Mouse (Mus musculus) gastrocnemius, adult 2 months (tissue): ENCODE data around the gene Tbx2. TPM values are rescaled to one million over a fixed set of nuclear protein-coding genes. Genes with fewer than 3 reads are reported as not detected.

Experiments
- DNase-seq: peaks from one replicate; pipeline ENCODE4 v3.0.0; 2022
- H3K27ac ChIP-seq: fragments of 200-600 bp; 2 replicates; pipeline ENCODE4 v1.8.1; 2022; ENCODE audit warnings: mild to moderate bottlenecking
- H3K4me3 ChIP-seq: fragments of 200-600 bp; 2 replicates; pipeline ENCODE4 v1.8.1; 2022; ENCODE audit warnings: mild to moderate bottlenecking, moderate library complexity
- CTCF ChIP-seq: fragments of 200-600 bp; IDR thresholded peaks from 2 replicates; pipeline ENCODE4 v1.8.1; 2022; ENCODE audit warnings: antibody characterized with exemption, mild to moderate bottlenecking, moderate library complexity
- intact Hi-C: fragments of 180-260 bp; cut with DNase I; formaldehyde crosslinking; loops from one replicate; pipeline ENCODE4 v1.15.1; 2025
- total RNA-seq, 2 experiments: library from RNA; stranded (reverse); gene quantifications; 2 replicates each; pipeline ENCODE4 v1.2.3; 2021

Tbx2 gene
- total RNA-seq, 2 experiments from 2014 or later: 1.7 to 3.6 TPM

GRCm38 (mm10) chr11:85844971-85845370 is 12.6 kb downstream of the Tbx2 start:
- no peak for TF ChIP-seq CTCF
- DNase-seq: no peak
- intact Hi-C loops: loop anchor here (2.0 to 10.0 kb wide), 5 partner anchors 128 to 463 kb away; no protein-coding TSS in a partner anchor
- H3K27ac ChIP-seq: peak overlapping the region; percentile 80
- peak overlapping the region; percentile 79 for H3K4me3 ChIP-seq

- intact Hi-C loops: loop anchor here (2.0 to 10.0 kb wide), 2 partner anchors 127 to 219 kb away; no protein-coding TSS in a partner anchor
- TF ChIP-seq CTCF: no peak
- no peak overlapping the region for H3K4me3 ChIP-seq
- DNase-seq: peak; percentile 48
- H3K27ac ChIP-seq: peak overlapping the region; percentile 80
Measured at GRCm38 (mm10) chr11:85845921-85846320, 13.6 kb downstream of the Tbx2 start.

GRCm38 (mm10) chr11:85846509-85846908 is 14.2 kb downstream of the Tbx2 start:
- intact Hi-C loops: loop anchor here (10.0 kb wide), 1 partner anchor 218 kb away; no protein-coding TSS in a partner anchor
- H3K27ac ChIP-seq: peak overlapping the region; percentile 67
- no peak overlapping the region for H3K4me3 ChIP-seq
- TF ChIP-seq CTCF: no peak
- DNase-seq: peak; percentile 65

- peak; percentile 75 for DNase-seq
- H3K4me3 ChIP-seq: peak overlapping the region; percentile 66
- intact Hi-C loops: loop anchor here (10.0 kb wide), 1 partner anchor 216 kb away; no protein-coding TSS in a partner anchor
- TF ChIP-seq CTCF: peak; percentile 91
- peak overlapping the region; percentile 16; the same call in 1 of the 2 replicates for H3K27ac ChIP-seq
Measured at GRCm38 (mm10) chr11:85849037-85849436, 16.7 kb downstream of the Tbx2 start.

- TF ChIP-seq CTCF: no peak
- H3K4me3 ChIP-seq: peak within 1 kb of the TSS; percentile 66
- no peak for DNase-seq
- H3K27ac ChIP-seq: no peak within 1 kb of the TSS
- intact Hi-C loops: no loop called here
Measured at GRCm38 (mm10) chr11:85850233-85850632, 17.9 kb downstream of the Tbx2 start, which contains the start of gene Gm11444. Gm11444 (minus strand) TSS chr11:85850333.

- TF ChIP-seq CTCF: peak; percentile 38
- intact Hi-C loops: no loop called here
- no peak overlapping the region for H3K27ac ChIP-seq
- no peak for DNase-seq
- no peak overlapping the region for H3K4me3 ChIP-seq
Measured at GRCm38 (mm10) chr11:85850758-85851157, 18.4 kb downstream of the Tbx2 start.

- intact Hi-C loops: no loop called here
- H3K27ac ChIP-seq: no peak overlapping the region
- no peak overlapping the region for H3K4me3 ChIP-seq
- no peak for DNase-seq
- no peak for TF ChIP-seq CTCF
Measured at GRCm38 (mm10) chr11:85857997-85858698, 25.8 kb downstream of the Tbx2 start.

GRCm38 (mm10) chr11:85864363-85864762 is 32.0 kb downstream of the Tbx2 start:
- TF ChIP-seq CTCF: peak; percentile 48
- intact Hi-C loops: no loop called here
- DNase-seq: no peak
- H3K4me3 ChIP-seq: no peak overlapping the region
- no peak overlapping the region for H3K27ac ChIP-seq

- intact Hi-C loops: no loop called here
- TF ChIP-seq CTCF: no peak
- peak; percentile 26 for DNase-seq
- H3K4me3 ChIP-seq: no peak overlapping the region; the same call in 1 of the 2 replicates
- H3K27ac ChIP-seq: no peak overlapping the region
Measured at GRCm38 (mm10) chr11:85876059-85876788, 43.9 kb downstream of the Tbx2 start.

GRCm38 (mm10) chr11:85884498-85884897 is 52.1 kb downstream of the Tbx2 start:
- intact Hi-C loops: no loop called here
- no peak for DNase-seq
- Histone ChIP-seq H3K27ac (no peak overlapping the region), H3K4me3 (no peak overlapping the region)
- TF ChIP-seq CTCF: no peak

- DNase-seq: peak; percentile 54
- intact Hi-C loops: no loop called here
- Histone ChIP-seq H3K4me3 (peak within 1 kb of the TSS; percentile 62), H3K27ac (peak within 1 kb of the TSS; percentile 38)
- TF ChIP-seq CTCF: no peak
Measured at GRCm38 (mm10) chr11:85885665-85886428, 53.5 kb downstream of the Tbx2 start, which contains the start of gene Tbx4. Tbx4 (plus strand) TSS chr11:85886422.

GRCm38 (mm10) chr11:85886429-85886785 is 54.1 kb downstream of the Tbx2 start:
- DNase-seq: no peak

More at GRCm38 (mm10) chr11:85886429-85886785, 54.1 kb downstream of the Tbx2 start:
- Histone ChIP-seq H3K27ac (peak overlapping the region; percentile 38), H3K4me3 (peak overlapping the region; percentile 62)
- intact Hi-C loops: no loop called here
- TF ChIP-seq CTCF: no peak
